Mouse (Mus musculus) olfactory bulb, adult 2 months (tissue): ENCODE data around the gene Dync1li2.

ENCODE experiments used
- CTCF ChIP-seq: fragments of 200-500 bp; IDR thresholded peaks from 2 replicates; pipeline ENCODE4 v1.5.1; 2012; ENCODE audit warnings: low read depth, mild to moderate bottlenecking, low read length, moderate library complexity; ENCODE audit not compliant: insufficient read depth
- POLR2A ChIP-seq: fragments of 200-500 bp; IDR thresholded peaks from 2 replicates; pipeline ENCODE4 v1.6.1; 2012; ENCODE audit warnings: mild to moderate bottlenecking, low read depth, low read length, moderate library complexity; ENCODE audit not compliant: insufficient read depth

DNA sequence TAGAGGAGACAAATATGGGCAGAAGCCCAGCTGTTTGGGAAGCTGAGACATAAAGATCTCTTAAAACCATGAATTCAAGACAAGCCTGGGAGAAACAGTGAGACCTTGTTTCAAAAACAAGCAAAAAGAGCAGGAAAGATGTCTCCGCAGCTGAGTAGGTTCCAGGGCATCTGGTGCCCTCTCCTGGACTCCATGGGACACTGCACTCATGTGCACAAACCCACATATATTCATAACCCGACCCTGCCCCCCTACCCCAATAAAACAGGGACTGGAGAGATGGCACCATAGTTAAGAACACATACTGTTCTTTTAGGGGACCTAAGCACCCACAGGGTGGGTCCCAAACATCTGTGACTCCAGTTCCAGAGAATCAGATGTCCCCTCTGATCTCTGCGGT is 39.3 kb downstream of the Dync1li2 start:
- TF ChIP-seq CTCF: no peak
- no peak for TF ChIP-seq POLR2A
